Mouse (Mus musculus) limb, embryonic 12.5 days (tissue): ENCODE results near the gene Myl6. TPM values are rescaled to one million over a fixed set of nuclear protein-coding genes. Genes with fewer than 3 reads are reported as not detected.

Source experiments
- ATAC-seq: fragments of 200-750 bp; cut with Nextera tagmentation; 2 replicates; pipeline ENCODE4 v1.8.0; 2017; ENCODE audit warnings: low read depth, moderate TSS enrichment; ENCODE audit not compliant: insufficient number of reproducible peaks, insufficient read depth, low FRiP score, low TSS enrichment
- H3K27ac ChIP-seq: fragments of 300-500 bp; sonication (generic); 2 replicates; pipeline ENCODE4 v1.5.1; 2016; ENCODE audit warnings: mild to moderate bottlenecking, moderate library complexity
- H3K27me3 ChIP-seq: fragments of 300-500 bp; sonication (generic); 2 replicates; pipeline ENCODE4 v1.6.1; 2016; ENCODE audit warnings: mild to moderate bottlenecking, moderate library complexity
- H3K36me3 ChIP-seq: fragments of 300-500 bp; sonication (generic); 2 replicates; pipeline ENCODE4 v1.6.1; 2016; ENCODE audit warnings: mild to moderate bottlenecking, moderate library complexity
- H3K4me1 ChIP-seq: fragments of 300-500 bp; sonication (generic); replicated peaks from 2 replicates; pipeline ENCODE4 v1.6.1; 2016
- H3K4me2 ChIP-seq: fragments of 300-500 bp; sonication (generic); 2 replicates; pipeline ENCODE4 v1.6.1; 2016; ENCODE audit warnings: mild to moderate bottlenecking, moderate library complexity
- H3K4me3 ChIP-seq: fragments of 300-500 bp; sonication (generic); replicated peaks from 2 replicates; pipeline ENCODE4 v1.5.1; 2016; ENCODE audit warnings: mild to moderate bottlenecking
- H3K9ac ChIP-seq: fragments of 300-500 bp; sonication (generic); replicated peaks from 2 replicates; pipeline ENCODE4 v1.6.1; 2016; ENCODE audit warnings: mild to moderate bottlenecking, moderate library complexity
- H3K9me3 ChIP-seq: fragments of 300-500 bp; sonication (generic); 2 replicates; pipeline ENCODE4 v1.6.1; 2016; ENCODE audit warnings: mild to moderate bottlenecking, moderate library complexity
- WGBS: fragments of 180-500 bp; shearing (Covaris S2); methylation state at CpG from one replicate; pipeline ENCODE4 v1.1.7; 2016; 5-methylcytosine and 5-hydroxymethylcytosine counted together
- polyA plus RNA-seq: library from polyadenylated mRNA; unstranded; fragments of >200 nt; fragmentation: Nextera tagmentation; extraction: Ambion mirVana; gene quantifications from 2 replicates; pipeline ENCODE4 v1.2.1, GENCODE M21; 2016

Gene Myl6
- polyA plus RNA-seq, 1 experiment from 2014 or later: 827 TPM

DNA sequence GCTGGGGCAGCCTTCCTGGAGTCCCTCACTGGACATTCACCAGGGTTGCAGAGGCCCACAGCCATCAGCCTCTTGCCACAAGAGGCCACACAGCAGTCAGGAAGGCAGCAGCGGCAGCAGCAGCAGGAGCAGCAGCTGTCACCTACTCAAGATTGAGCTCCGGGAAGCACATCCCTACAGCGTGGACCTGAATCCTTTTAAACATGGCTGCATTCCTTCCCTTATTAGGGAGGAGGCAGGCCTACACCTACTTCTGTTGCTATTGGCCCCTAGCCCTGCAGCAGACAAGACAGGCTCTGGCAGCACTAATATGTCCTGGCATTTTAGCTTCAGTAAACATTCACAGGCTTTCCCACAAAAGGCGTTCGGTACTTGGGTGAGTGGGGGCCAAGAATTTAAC is 3.7 kb downstream of the Myl6 start:
- H3K9ac ChIP-seq: no peak overlapping the region; the same call in 1 of the 2 replicates
- 69% methylated on average over 5 of the region's 5 CpGs for WGBS
- H3K4me1 ChIP-seq: peaks cover 29% of the 10 kb centered on the region
- H3K4me3 ChIP-seq: no peak overlapping the region
- no peak for ATAC-seq
- H3K9me3 ChIP-seq: no peaks in the 10 kb centered on the region
- H3K27ac ChIP-seq: 0 out of 2 replicates have a peak overlapping the region, but pooled peaks have one; percentile 62
- H3K27me3 ChIP-seq: no peaks in the 10 kb centered on the region
- H3K4me2 ChIP-seq: no peak overlapping the region
- H3K36me3 ChIP-seq: peaks cover 66% of the 10 kb centered on the region

GRCm38 (mm10) chr10:128489785-128490184 is 4.2 kb downstream of the Myl6 start:
- Histone ChIP-seq H3K9me3 (no peaks in the 10 kb centered on the region), H3K27ac (0 out of 2 replicates have a peak overlapping the region, but pooled peaks have one; percentile 62), H3K9ac (no peak overlapping the region), H3K4me3 (no peak overlapping the region), H3K4me2 (no peak overlapping the region), H3K27me3 (no peaks in the 10 kb centered on the region), H3K4me1 (peaks cover 24% of the 10 kb centered on the region), H3K36me3 (peaks cover 71% of the 10 kb centered on the region)
- WGBS: 62% methylated on average over 4 of the region's 4 CpGs
- no peak for ATAC-seq

DNA sequence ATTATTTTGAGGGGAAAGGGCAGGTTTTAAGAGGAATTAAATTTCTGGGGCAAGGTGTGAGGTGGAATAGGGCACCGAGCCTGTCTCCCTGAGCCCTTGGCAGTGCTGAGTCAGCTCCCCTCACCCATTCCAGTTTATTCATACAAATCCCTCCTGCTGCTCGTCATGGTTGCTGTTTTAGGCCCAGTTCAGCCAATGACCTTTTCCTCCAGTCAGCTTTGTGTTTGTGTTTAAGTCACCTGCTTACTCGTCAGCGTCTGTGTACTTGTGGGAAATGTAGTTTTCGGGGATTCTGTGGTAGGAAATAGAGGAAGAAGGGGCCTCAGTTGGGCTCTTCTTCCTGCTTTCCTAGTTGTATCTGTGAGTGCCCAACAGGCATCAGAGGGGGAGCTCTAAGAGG is 4.6 kb downstream of the Myl6 start:
- H3K4me1 ChIP-seq: peaks cover 21% of the 10 kb centered on the region
- H3K9ac ChIP-seq: no peak overlapping the region
- no peak overlapping the region for H3K4me3 ChIP-seq
- no peak overlapping the region for H3K4me2 ChIP-seq
- peaks cover 75% of the 10 kb centered on the region for H3K36me3 ChIP-seq
- H3K9me3 ChIP-seq: no peaks in the 10 kb centered on the region
- H3K27ac ChIP-seq: no peak overlapping the region
- no peak for ATAC-seq
- H3K27me3 ChIP-seq: no peaks in the 10 kb centered on the region
- WGBS: 70% methylated on average over 5 of the region's 5 CpGs

DNA sequence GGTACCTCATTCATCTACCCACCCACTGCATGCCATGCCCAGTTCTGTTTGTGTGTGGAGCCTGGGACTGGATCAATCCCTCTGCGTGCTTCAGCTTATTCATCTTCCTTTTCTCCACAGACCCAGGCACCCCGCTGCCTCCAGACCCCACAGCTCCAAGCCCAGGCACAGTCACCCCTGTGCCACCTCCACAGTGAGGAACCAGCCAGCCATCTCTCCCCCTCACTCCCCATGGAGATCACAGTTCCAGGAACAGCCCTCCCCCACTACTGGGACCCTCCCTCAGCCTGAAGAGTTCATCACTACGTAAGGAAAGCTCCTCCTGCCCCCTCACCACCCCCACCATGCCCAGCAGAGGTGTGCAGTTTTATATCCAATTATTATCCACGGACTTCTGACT is 5.2 kb downstream of the Myl6 start:
- Histone ChIP-seq H3K27ac (no peak overlapping the region), H3K27me3 (no peaks in the 10 kb centered on the region), H3K4me3 (no peak overlapping the region), H3K4me2 (no peak overlapping the region), H3K9ac (no peak overlapping the region), H3K9me3 (no peaks in the 10 kb centered on the region), H3K4me1 (peaks cover 21% of the 10 kb centered on the region), H3K36me3 (peaks cover 81% of the 10 kb centered on the region)
- 83% methylated on average over 4 of the region's 4 CpGs for WGBS
- no peak for ATAC-seq

DNA sequence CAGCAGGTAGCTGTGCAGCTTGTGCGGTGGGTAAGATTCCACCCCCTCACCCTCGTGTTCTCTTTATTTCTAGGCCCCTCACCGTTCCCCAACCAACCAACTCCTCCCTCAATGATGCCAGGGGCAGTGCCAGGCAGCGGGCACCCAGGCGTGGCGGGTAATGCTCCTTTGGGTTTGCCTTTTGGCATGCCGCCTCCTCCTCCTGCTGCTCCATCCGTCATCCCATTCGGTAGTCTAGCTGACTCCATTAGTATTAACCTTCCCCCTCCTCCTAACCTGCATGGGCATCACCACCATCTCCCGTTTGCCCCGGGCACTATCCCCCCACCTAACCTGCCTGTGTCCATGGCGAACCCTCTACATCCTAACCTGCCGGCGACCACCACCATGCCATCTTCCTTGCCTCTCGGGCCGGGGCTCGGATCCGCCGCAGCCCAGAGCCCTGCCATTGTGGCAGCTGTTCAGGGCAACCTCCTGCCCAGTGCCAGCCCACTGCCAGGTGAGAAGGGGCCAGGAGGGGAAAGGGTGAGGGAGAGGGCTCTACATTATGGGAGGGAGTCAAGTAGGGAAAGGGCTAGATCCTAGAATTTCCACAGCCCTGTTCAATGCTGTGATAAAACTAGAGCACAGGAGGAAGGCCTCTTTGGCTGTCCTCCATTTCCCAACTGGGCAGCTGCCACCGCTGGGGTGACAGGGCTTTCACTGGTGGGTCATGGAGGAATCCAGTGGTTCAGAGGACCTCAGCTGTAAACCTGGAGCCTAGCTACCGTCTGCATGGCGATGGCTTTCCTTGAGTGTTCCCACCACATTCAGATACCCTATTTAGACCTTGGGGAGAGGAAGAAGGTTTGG is 5.9 kb downstream of the Myl6 start:
- ATAC-seq: no peak
- Histone ChIP-seq H3K27me3 (no peaks in the 10 kb centered on the region), H3K27ac (no peak overlapping the region), H3K9me3 (no peaks in the 10 kb centered on the region), H3K4me1 (peaks cover 21% of the 10 kb centered on the region), H3K4me2 (no peak overlapping the region), H3K4me3 (no peak overlapping the region), H3K9ac (peak overlapping the region; percentile 4; the same call in 1 of the 2 replicates), H3K36me3 (peaks cover 88% of the 10 kb centered on the region)
- 93% methylated on average over 22 of the region's 22 CpGs for WGBS

DNA sequence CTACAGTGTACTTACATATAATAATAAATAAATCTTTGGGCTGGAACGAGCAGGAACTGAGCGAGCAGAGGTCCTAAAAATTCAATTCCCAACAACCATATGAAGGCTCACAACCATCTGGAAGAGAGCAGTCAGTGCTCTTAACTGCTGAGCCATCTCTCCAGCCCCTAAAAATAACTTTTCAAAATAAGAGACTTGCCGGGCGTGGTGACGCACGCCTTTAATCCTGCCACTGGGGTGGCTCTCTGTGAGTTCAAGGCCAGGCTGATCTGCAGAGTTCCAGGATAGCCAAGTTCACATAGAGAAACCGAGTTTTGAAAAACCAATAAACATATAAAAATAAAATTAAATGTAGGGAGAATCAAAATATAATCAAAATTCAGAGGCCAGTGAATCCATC is 7.6 kb downstream of the Myl6 start:
- ATAC-seq: no peak
- Histone ChIP-seq H3K9ac (no peak overlapping the region), H3K36me3 (peaks cover 98% of the 10 kb centered on the region), H3K27me3 (no peaks in the 10 kb centered on the region), H3K9me3 (no peaks in the 10 kb centered on the region), H3K4me1 (peaks cover 6% of the 10 kb centered on the region), H3K27ac (no peak overlapping the region), H3K4me3 (no peak overlapping the region), H3K4me2 (no peak overlapping the region)
- WGBS: 90% methylated on average over 7 of the region's 7 CpGs

DNA sequence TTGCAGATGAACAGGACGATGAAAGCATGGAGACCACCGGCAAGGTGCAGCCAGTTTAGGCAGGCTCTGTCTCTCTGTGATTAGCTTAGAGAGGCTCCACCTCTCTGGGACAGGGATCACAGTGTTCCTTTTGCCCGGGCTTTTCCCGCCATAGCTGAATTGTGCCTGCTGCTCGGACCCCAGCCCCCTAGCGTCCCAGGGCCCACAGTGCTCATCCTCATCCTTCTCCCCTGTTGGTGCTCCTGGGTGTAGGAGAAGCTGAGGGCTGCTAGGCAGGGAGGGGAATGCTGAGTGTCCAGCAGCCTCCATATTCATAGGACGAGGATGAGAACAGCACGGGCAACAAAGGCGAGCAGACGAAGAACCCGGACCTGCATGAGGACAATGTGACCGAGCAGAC is 19.6 kb downstream of the Myl6 start:
- no peak overlapping the region for H3K27ac ChIP-seq
- H3K4me3 ChIP-seq: no peak overlapping the region
- WGBS: 91% methylated on average over 12 of the region's 12 CpGs
- no peak for ATAC-seq
- peaks cover 98% of the 10 kb centered on the region for H3K36me3 ChIP-seq
- H3K9me3 ChIP-seq: no peaks in the 10 kb centered on the region
- no peak overlapping the region for H3K9ac ChIP-seq
- no peaks in the 10 kb centered on the region for H3K4me1 ChIP-seq
- H3K4me2 ChIP-seq: no peak overlapping the region
- H3K27me3 ChIP-seq: no peaks in the 10 kb centered on the region

DNA sequence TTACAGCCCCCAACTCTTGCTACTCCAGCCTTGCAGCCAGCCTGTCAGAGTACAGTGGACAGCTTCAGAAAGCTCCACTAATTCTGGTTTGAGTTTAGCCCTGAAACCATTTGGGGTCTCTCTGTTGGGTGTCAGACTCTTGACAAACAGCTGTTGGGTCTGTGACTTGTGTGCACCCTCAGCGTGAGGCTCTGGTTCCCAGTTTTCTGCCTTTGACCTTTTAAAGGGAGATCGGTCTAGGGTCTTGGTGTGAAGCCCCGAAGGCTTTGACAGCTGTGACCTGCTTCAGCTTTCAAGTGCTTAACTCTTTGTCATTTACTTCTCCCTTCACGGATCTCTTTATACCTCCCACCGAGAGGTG is 33.7 kb downstream of the Myl6 start:
- no peak for ATAC-seq
- H3K9ac ChIP-seq: peak overlapping the region; percentile 97
- H3K9me3 ChIP-seq: no peaks in the 10 kb centered on the region
- H3K4me3 ChIP-seq: peak overlapping the region; percentile 95
- H3K4me2 ChIP-seq: peak overlapping the region; percentile 87
- peaks cover 44% of the 10 kb centered on the region for H3K36me3 ChIP-seq
- H3K27ac ChIP-seq: no peak overlapping the region
- 4% methylated on average over 5 of the region's 5 CpGs for WGBS
- no peaks in the 10 kb centered on the region for H3K27me3 ChIP-seq
- peaks cover 11% of the 10 kb centered on the region for H3K4me1 ChIP-seq

- Histone ChIP-seq H3K9me3 (no peaks in the 10 kb centered on the region), H3K9ac (peak overlapping the region; percentile 97), H3K4me3 (peak overlapping the region; percentile 95), H3K36me3 (peaks cover 39% of the 10 kb centered on the region), H3K4me1 (peaks cover 14% of the 10 kb centered on the region), H3K27me3 (no peaks in the 10 kb centered on the region), H3K4me2 (peak overlapping the region; percentile 87), H3K27ac (peak overlapping the region; percentile 94)
- under 1% methylated on average over 37 of the region's 67 CpGs for WGBS
- ATAC-seq: peak; percentile 18
Measured at GRCm38 (mm10) chr10:128459409-128460269, 34.3 kb downstream of the Myl6 start.

DNA sequence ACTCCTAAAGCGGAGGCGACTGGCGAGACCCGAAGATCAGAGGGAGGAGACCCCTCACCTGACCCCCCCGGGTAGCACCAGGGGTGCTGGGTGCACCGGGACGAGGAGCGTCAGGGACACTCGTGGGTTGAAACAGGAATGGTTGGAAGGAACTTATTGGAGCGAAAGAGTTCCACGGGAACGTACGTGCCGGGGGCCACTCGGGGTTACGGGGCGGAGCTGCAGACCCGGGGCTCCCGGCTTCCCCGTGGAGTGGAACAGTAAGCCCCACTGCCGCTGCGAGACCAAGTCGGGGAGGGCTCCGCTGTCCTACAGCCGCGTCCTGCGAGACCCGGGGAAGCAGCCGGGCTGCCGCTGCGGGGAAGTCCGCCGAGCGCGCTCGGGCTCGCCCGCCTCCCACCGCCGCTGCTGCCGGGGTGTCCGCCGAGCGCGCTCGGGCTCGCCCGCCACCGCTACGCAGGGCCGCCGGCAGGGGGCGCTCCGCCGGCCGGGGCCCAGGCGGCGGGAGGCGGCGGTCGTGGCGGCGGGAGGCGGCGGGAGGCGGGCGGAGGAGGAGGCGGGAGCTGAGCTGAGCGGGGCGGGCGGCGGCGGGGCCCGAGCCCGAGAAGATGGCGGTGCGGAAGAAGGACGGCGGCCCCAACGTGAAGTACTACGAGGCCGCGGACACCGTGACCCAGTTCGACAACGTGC is 35.1 kb downstream of the Myl6 start, which contains the start of gene Smarcc2:
TSS of gene Smarcc2 (plus strand) at position 530 of the 690 bp plus-strand sequence.
- Histone ChIP-seq H3K9me3 (no peaks in the 10 kb centered on the region), H3K27me3 (no peaks in the 10 kb centered on the region), H3K4me3 (peak within 1 kb of the TSS; percentile 95), H3K36me3 (peaks cover 31% of the 10 kb centered on the region), H3K27ac (peak within 1 kb of the TSS; percentile 94), H3K9ac (peak within 1 kb of the TSS; percentile 97), H3K4me2 (peak within 1 kb of the TSS; percentile 87), H3K4me1 (peaks cover 14% of the 10 kb centered on the region)
- WGBS: under 1% methylated on average over 49 of the region's 86 CpGs
- ATAC-seq: peak; percentile 72

GRCm38 (mm10) chr10:128458348-128458718 is 35.6 kb downstream of the Myl6 start:
- peak overlapping the region; percentile 97 for H3K9ac ChIP-seq
- peak; percentile 71 for ATAC-seq
- H3K27me3 ChIP-seq: no peaks in the 10 kb centered on the region
- no peaks in the 10 kb centered on the region for H3K9me3 ChIP-seq
- WGBS: 0% methylated on average over 29 of the region's 29 CpGs
- H3K36me3 ChIP-seq: peaks cover 26% of the 10 kb centered on the region
- peak overlapping the region; percentile 94 for H3K27ac ChIP-seq
- peaks cover 14% of the 10 kb centered on the region for H3K4me1 ChIP-seq
- H3K4me2 ChIP-seq: peak overlapping the region; percentile 87
- H3K4me3 ChIP-seq: peak overlapping the region; percentile 95
